In genomic region chr2:4557028-4557427, GRCm38 (mm10) we compare ENCODE assay signal across 8 mouse cellular contexts.
DNase-seq lines count a peak whose midpoint lies in the region; ATAC-seq and TF ChIP-seq lines count a peak whose summit lies in the region.

No protein-coding gene starts in this region.

- WGBS in hindbrain, embryonic 10.5 days: 33% methylated on average over 4 of the region's 4 CpGs
- WGBS in hindbrain, embryonic 16.5 days: 31% methylated on average over 4 of the region's 4 CpGs
- WGBS in forebrain, embryonic 12.5 days: 22% methylated on average over 4 of the region's 4 CpGs
- WGBS in liver, embryonic 13.5 days (ENCODE audit: insufficient replicate concordance): 15% methylated on average over 4 of the region's 4 CpGs

- no peak for TF ChIP-seq RAD21 in CH12.LX (IDR thresholded peaks at IDR 0.05; ENCODE audit: low read depth, low read length)

- no peak for ATAC-seq in hindbrain, embryonic 16.5 days
- no peak for ATAC-seq in forebrain, embryonic 12.5 days (ENCODE audit: low FRiP score)
- ATAC-seq in liver, embryonic 13.5 days (ENCODE audit: low read depth): no peak

- dilution Hi-C loops in CH12.LX (cut with MboI; ENCODE audit: extremely low pct_ligation_motif_present, extremely low pct_unique_long_range_greater_than_20kb, low sequenced_read_pairs): no loop called here

- no peak overlapping the region for H3K9ac ChIP-seq in hindbrain, embryonic 16.5 days (ENCODE audit: low read depth, low read length)
- H3K9ac ChIP-seq in CH12.LX (ENCODE audit: insufficient read depth, low read depth): no peak overlapping the region
- no peak overlapping the region for H3K9ac ChIP-seq in forebrain, embryonic 12.5 days
- peak overlapping the region; percentile 49 for H3K9ac ChIP-seq in liver, embryonic 13.5 days

- no peak for TF ChIP-seq CTCF in CH12.LX (conservative IDR thresholded peaks at IDR 0.05 in 1 of 2, IDR thresholded peaks at IDR 0.05 in 1 of 2; ENCODE audit: low read depth in 2 of 2, low read length in 2 of 2)

- H3K27ac ChIP-seq in hindbrain, embryonic 10.5 days: peak overlapping the region; percentile 93
- H3K27ac ChIP-seq in hindbrain, embryonic 16.5 days (ENCODE audit: low read depth, low read length): no peak overlapping the region
- no peak overlapping the region for H3K27ac ChIP-seq in CH12.LX (ENCODE audit: insufficient read depth, low read depth)
- peak overlapping the region; percentile 89 for H3K27ac ChIP-seq in forebrain, embryonic 12.5 days
- H3K27ac ChIP-seq in liver, embryonic 13.5 days: peak overlapping the region; percentile 99

- no peaks in the 10 kb centered on the region for H3K27me3 ChIP-seq in hindbrain, embryonic 10.5 days (ENCODE audit: insufficient read depth, poor library complexity, severe bottlenecking)
- H3K27me3 ChIP-seq in hindbrain, embryonic 16.5 days (replicated peaks; ENCODE audit: control insufficient read depth, insufficient read depth, low read length): no peaks in the 10 kb centered on the region
- H3K27me3 ChIP-seq in CH12.LX (replicated peaks): no peaks in the 10 kb centered on the region
- H3K27me3 ChIP-seq in forebrain, embryonic 12.5 days: no peaks in the 10 kb centered on the region
- H3K27me3 ChIP-seq in liver, embryonic 13.5 days: no peaks in the 10 kb centered on the region

- no peak for TF ChIP-seq POLR2A in CH12.LX (IDR thresholded peaks at IDR 0.05; ENCODE audit: low read depth, low read length)

- in situ Hi-C loops in CH12.LX (cut with MboI; ENCODE audit: low pct_ligation_motif_present, low pct_unique_long_range_greater_than_20kb, low sequenced_read_pairs): no loop called here

- peaks cover 72% of the 10 kb centered on the region for H3K4me1 ChIP-seq in hindbrain, embryonic 10.5 days (replicated peaks)
- peaks cover 42% of the 10 kb centered on the region for H3K4me1 ChIP-seq in hindbrain, embryonic 16.5 days (ENCODE audit: control insufficient read depth, insufficient read depth, low read depth, low read length)
- H3K4me1 ChIP-seq in CH12.LX (ENCODE audit: control insufficient read depth in 1 of 2, insufficient read depth in 2 of 2): peaks cover 0 to 16% of the 10 kb centered on the region in 2 experiments; a peak in 2 of 4 replicates
- peaks cover 69% of the 10 kb centered on the region for H3K4me1 ChIP-seq in forebrain, embryonic 12.5 days
- peaks cover 76% of the 10 kb centered on the region for H3K4me1 ChIP-seq in liver, embryonic 13.5 days (replicated peaks)

- no peak overlapping the region for H3K4me3 ChIP-seq in hindbrain, embryonic 10.5 days
- H3K4me3 ChIP-seq in hindbrain, embryonic 16.5 days (ENCODE audit: low read length): no peak overlapping the region
- H3K4me3 ChIP-seq in CH12.LX (replicated peaks in 1 of 3; ENCODE audit: low read depth in 2 of 3, low read length in 2 of 3, poor library complexity in 1 of 3): no peak overlapping the region
- H3K4me3 ChIP-seq in forebrain, embryonic 12.5 days (replicated peaks): no peak overlapping the region
- H3K4me3 ChIP-seq in liver, embryonic 13.5 days (replicated peaks): peak overlapping the region; percentile 8; the same call in 1 of the 2 replicates

- H3K4me2 ChIP-seq in hindbrain, embryonic 16.5 days (ENCODE audit: low read length): no peak overlapping the region
- H3K4me2 ChIP-seq in CH12.LX (ENCODE audit: insufficient read depth, low read depth, poor library complexity, severe bottlenecking): no peak overlapping the region
- peak overlapping the region; percentile 23 for H3K4me2 ChIP-seq in forebrain, embryonic 12.5 days
- H3K4me2 ChIP-seq in liver, embryonic 13.5 days: peak overlapping the region; percentile 92

- H3K79me2 ChIP-seq in CH12.LX (replicated peaks; ENCODE audit: control insufficient read depth, extremely low read depth, insufficient read depth, poor library complexity, severe bottlenecking): no peaks in the 10 kb centered on the region

- DNase-seq in hindbrain, embryonic 10.5 days (ENCODE audit: low spot score): peak; percentile 39
- DNase-seq in CH12.LX (ENCODE audit: extremely low read depth) (no peak), adipocyte (ENCODE audit: low spot score) (no peak)
- peak; percentile 13 for DNase-seq in liver, embryonic 13.5 days
- DNase-seq in testis, postnatal 14 days (ENCODE audit: low spot score): no peak
- DNase-seq in thymus, postnatal 25 days: no peak

- TF ChIP-seq EP300 in CH12.LX (IDR thresholded peaks at IDR 0.05; ENCODE audit: low read length): no peak

- no peaks in the 10 kb centered on the region for H3K9me3 ChIP-seq in hindbrain, embryonic 10.5 days
- no peaks in the 10 kb centered on the region for H3K9me3 ChIP-seq in hindbrain, embryonic 16.5 days (ENCODE audit: control insufficient read depth, low read length)
- H3K9me3 ChIP-seq in CH12.LX (replicated peaks; ENCODE audit: low read length): no peaks in the 10 kb centered on the region
- no peaks in the 10 kb centered on the region for H3K9me3 ChIP-seq in forebrain, embryonic 12.5 days
- no peaks in the 10 kb centered on the region for H3K9me3 ChIP-seq in liver, embryonic 13.5 days (replicated peaks)

- H3K36me3 ChIP-seq in hindbrain, embryonic 10.5 days: peaks cover 31% of the 10 kb centered on the region
- H3K36me3 ChIP-seq in hindbrain, embryonic 16.5 days (ENCODE audit: control insufficient read depth, insufficient read depth, low read length): no peaks in the 10 kb centered on the region
- no peaks in the 10 kb centered on the region for H3K36me3 ChIP-seq in CH12.LX (replicated peaks in 1 of 2; ENCODE audit: control insufficient read depth in 1 of 2, insufficient read depth in 1 of 2, low read length in 1 of 2)
- peaks cover 4% of the 10 kb centered on the region; the same call in 1 of the 2 replicates for H3K36me3 ChIP-seq in forebrain, embryonic 12.5 days (replicated peaks)
- H3K36me3 ChIP-seq in liver, embryonic 13.5 days: peaks cover 5% of the 10 kb centered on the region; the same call in 1 of the 2 replicates

TF ChIP-seq in CH12.LX, 34 proteins besides CTCF, POLR2A, EP300 and RAD21:
- TF ChIP-seq ZNF384 (IDR thresholded peaks at IDR 0.05; ENCODE audit: low read depth, low read length): peak; percentile 57; the same call in 1 of the 2 replicates
- no peak for TF ChIP-seq GABPA (IDR thresholded peaks at IDR 0.05; ENCODE audit: insufficient replicate concordance, low read depth, low read length)

Comparison
In these comparisons a context has a peak if more than half of its experiments do, and no peak if none do; other contexts are left out.
1. H3K27ac ChIP-seq: peak in hindbrain, embryonic 10.5 days (single experiment), forebrain, embryonic 12.5 days (single experiment) and liver, embryonic 13.5 days (single experiment); none in hindbrain, embryonic 16.5 days (single experiment) and CH12.LX (single experiment).
2. DNase-seq: peak in hindbrain, embryonic 10.5 days (single experiment) and liver, embryonic 13.5 days (single experiment); none in CH12.LX (single experiment), testis, postnatal 14 days (single experiment), thymus, postnatal 25 days (single experiment) and adipocyte (single experiment).
3. H3K4me2 ChIP-seq: peak in forebrain, embryonic 12.5 days (single experiment) and liver, embryonic 13.5 days (single experiment); none in hindbrain, embryonic 16.5 days (single experiment) and CH12.LX (single experiment).